Mouse (Mus musculus): Measurements from ENCODE around the gene Fblim1.

The Fblim1 gene

DNA sequence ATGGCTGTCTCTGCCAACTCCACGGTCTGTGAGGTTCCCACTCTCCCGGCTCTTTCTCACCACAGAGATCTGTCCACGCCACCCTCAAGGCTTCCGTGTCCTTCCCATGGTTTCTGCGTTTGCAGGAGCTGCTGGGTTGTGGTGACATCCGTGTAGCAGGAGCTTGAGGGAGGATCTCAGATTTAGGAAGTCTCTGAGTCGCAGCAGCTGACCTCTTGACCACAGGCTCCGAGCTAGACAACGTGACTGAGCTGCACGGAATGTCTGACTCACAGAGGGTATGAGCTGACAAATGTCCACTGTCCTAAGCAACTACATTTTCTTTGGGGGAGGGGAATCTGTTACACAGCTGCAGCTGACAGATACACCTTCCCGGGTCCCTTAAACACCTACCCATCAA is at the start of gene Fblim1:
Gene Fblim1 (minus strand): TSS at position 236 of the 400 bp plus-strand sequence.
- WGBS, result 88% methylated on average over 11 of the region's 11 CpGs

DNA sequence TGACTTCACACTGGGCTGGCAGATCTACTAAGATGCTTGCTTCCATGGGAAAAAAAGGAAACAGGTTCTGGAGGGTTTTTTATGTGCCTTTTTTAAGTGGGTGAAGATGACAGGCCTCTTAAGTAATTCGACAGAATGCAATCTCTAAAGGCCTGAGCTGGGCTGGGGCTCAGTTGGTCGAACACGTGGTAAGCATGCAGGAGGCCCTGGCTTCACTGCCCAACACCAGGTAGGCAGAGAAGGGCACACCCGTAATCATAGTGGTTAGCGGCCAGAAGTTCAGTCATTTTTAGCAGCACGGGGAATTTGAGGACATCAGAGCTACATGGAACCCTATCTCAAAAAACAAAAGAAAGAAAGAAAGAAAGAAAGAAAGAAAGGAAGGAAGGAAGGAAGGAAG is 48.6 kb upstream of the Fblim1 start:
- WGBS, result 66% methylated on average over 6 of the region's 6 CpGs

GRCm38 (mm10) chr4:141653813-141654212 is 47.9 kb upstream of the Fblim1 start:
- WGBS, result 62% methylated on average over 13 of the region's 13 CpGs

- WGBS, result 67% methylated on average over 8 of the region's 8 CpGs
Measured at GRCm38 (mm10) chr4:141653044-141653443, 47.1 kb upstream of the Fblim1 start.

DNA sequence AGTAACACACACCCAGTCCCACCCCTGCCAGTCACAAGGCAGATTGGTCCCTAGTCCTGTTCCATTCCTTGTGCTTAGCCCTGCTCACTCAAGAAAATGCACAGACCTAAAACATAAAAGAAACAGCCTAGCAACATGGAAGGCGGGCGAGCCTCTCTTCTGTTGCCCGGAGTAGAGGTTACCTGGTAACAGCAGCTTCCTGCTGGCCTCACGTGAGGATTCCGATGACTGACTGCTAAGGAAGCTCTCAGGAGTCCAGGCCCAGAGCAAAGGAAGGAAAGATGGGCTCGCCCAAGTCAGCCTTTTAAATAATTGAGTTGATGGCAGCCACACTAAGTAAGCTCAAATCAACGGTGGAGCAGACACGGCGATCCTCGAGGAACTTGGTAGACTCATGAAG is 46.0 kb upstream of the Fblim1 start:
- 85% methylated on average over 10 of the region's 10 CpGs for WGBS

GRCm38 (mm10) chr4:141651286-141651685 is 45.4 kb upstream of the Fblim1 start:
- WGBS, result 58% methylated on average over 6 of the region's 6 CpGs

DNA sequence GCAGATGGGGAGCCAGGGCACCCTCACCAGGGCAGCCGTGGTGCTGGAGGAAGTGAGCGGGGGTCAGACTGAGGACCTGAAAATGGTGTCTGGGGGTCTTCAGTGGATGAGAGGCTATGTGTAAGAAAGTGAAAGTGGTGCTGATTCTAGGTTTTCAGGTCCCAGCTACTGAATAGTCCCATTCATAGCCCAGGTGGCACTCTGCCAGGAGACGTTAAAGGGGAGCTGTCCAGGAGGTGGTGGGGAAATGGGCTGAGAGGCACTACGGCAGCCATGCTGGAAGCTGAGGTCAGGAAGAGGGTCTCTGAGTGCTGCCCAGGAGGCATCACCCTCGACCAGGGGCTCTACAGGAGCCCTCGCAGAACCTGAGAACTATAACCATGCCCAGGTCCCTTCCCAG is 43.3 kb upstream of the Fblim1 start:
- 58% methylated on average over 6 of the region's 6 CpGs for WGBS

- 61% methylated on average over 5 of the region's 5 CpGs for WGBS
Measured at GRCm38 (mm10) chr4:141648262-141648661, 42.4 kb upstream of the Fblim1 start.

DNA sequence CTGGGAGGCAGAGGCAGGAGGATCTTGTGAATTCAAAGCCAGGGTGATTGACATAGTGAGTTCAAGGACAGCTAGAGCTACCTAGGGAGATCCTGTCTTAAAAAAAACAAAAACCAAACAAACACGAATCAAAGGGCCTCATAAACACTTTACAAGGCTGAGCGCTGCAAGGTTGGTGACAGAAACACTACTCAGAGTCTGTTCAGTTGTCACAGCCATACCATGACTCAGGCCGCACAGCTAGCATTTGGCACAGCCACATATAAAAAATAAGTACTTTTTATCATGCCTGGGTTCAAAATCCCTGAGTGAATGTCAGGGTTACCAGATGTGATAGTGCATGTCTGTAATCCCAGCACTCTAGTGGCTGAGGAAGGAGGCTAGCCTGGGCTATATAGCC is 41.3 kb upstream of the Fblim1 start:
- WGBS, result 80% methylated on average over 3 of the region's 3 CpGs

GRCm38 (mm10) chr4:141645988-141646387 is 40.1 kb upstream of the Fblim1 start:
- 87% methylated on average over 8 of the region's 8 CpGs for WGBS

DNA sequence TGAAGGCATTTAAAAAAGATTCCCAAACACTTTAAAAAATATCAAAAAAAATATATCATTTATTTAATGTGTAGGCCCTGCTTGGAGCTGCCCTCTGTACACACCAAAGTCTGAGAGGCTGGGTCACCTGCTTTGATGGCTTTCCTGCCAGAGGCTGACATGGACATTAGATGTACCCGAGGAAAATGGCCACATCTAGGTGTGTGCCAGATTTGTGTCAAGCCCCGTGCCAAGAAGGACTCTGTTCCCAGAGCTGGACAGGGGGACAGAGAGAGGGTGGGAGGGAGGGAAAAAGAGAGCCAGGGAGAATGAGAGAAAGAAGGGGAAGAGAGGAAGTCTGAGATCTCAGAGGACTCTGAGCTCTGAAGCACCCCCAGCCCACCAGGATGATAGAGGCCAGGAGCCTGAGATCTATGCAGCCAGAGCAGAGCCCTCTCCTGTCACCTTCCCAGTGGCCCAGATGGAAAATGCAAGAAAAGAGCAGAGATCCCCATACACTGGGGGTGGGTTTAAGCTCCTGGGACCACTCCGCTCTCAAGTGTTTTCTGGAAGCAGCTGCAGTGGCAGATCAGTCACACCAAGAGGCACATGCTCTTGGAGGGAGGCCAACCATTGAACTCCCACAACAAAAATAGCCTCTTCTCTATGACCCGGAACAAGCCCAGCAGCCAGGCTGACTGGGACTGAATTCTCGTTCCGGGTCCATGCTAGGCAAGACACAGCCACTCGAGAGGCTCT is 37.4 kb upstream of the Fblim1 start:
- 14% methylated on average over 7 of the region's 7 CpGs for WGBS

GRCm38 (mm10) chr4:141641961-141642811 is 36.3 kb upstream of the Fblim1 start:
- 90% methylated on average over 25 of the region's 25 CpGs for WGBS

DNA sequence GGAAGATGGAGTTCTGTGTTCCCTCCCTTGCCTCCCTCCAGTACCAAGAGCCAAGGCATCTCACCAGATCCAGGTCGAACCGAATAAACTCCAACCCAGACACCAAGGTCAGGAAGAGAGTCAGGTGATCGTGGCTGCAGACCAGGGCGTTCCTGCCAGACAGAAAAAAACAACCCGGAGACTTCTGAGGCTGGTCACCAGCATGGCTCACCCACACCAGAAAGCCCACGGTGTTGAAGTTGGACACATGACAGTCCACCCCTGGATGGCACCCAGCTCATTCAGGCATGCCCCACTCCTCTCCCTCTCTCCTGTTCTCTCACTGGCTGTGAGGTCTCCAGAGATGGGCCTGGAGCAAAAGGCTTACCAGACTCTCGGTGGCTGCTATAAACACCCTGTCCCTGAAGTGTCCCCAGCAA is 35.5 kb upstream of the Fblim1 start:
- 56% methylated on average over 7 of the region's 7 CpGs for WGBS

- WGBS, result 70% methylated on average over 11 of the region's 11 CpGs
Measured at GRCm38 (mm10) chr4:141639474-141639873, 33.6 kb upstream of the Fblim1 start.

GRCm38 (mm10) chr4:141636693-141637092 is 30.8 kb upstream of the Fblim1 start:
- WGBS, result 96% methylated on average over 5 of the region's 5 CpGs

DNA sequence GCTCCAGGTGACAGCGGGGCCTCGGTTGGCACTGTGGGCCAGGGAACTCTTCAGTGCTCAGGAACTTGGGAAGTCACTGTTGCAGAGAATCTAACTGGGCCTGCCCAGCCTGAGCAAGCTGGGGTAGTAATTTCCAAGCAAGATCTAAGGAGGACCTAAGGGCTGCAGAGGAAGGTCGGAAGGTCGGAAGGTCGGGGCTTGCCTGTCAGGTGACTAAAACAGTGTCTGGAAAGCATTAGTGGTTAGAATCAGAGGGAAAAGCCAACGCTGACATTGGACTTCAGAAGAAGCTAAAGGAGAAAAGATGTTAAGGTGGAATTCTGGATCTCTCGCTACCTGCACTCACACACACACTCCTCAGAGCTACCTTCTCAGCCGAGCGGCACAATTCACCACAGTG is 30.1 kb upstream of the Fblim1 start:
- 86% methylated on average over 9 of the region's 9 CpGs for WGBS

DNA sequence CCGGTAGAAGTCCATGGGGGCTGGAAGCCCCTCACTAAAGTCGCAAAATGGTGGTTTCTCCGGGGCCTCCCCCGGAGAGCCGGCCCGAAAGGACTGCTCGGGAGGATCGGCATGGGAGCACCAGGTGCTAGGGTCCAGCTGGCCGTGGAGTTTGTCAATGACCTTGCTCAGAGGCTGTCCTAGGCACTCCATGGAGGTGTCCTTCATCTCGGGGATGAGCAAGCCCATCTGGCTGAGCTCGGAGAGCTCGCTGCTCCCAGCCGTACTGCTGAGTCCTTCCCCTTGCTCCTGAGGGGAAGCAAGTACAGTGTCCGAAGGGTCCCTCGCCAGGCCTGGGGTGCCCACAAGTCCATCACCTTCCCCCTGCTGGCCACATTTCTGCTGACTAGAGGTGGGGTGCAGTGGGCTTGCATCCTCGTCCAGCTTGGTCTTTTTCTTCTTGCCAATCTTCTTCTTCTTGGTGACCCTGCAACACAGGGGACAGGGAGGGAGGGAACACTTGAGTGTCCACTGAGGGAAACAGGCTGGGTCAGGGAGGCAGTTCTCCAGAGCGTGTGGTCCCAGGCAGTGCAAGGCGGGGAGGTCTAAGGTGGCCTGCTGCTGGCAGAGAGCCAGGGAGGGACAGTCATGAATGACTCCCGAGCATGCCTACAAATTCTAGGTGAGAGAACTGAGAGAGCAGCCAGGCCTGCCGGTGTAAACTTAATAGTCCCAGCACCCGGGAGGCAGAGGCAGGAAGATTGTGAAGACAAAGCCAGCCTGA is 26.4 kb upstream of the Fblim1 start:
- WGBS, result 86% methylated on average over 21 of the region's 21 CpGs

DNA sequence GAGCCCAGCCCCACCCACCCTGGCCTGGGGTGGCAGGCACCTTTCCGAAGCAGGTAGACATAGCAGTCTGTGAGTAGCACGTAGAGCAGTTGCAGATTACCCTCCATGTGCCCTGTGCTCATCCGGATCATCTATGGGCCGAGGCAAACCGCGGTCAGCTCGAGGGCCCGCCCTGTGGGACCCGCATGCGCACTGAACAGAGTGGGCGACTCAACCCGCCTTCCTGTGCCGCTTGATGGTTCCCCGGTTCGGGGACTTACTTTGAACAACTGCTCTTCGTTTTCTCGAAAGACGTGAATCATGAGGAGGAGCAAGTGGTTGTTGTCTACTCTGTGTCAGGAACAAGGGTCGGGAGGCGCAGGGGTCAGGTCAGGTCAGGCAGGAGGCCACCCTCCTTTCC is 25.4 kb upstream of the Fblim1 start:
- WGBS, result 96% methylated on average over 20 of the region's 20 CpGs

- WGBS, result 93% methylated on average over 11 of the region's 11 CpGs
Measured at GRCm38 (mm10) chr4:141630021-141630420, 24.1 kb upstream of the Fblim1 start.

GRCm38 (mm10) chr4:141628661-141629060 is 22.8 kb upstream of the Fblim1 start:
- WGBS, result 78% methylated on average over 14 of the region's 14 CpGs

- 81% methylated on average over 5 of the region's 5 CpGs for WGBS
Measured at GRCm38 (mm10) chr4:141627502-141627901, 21.6 kb upstream of the Fblim1 start.

All from cerebral cortex, adult 2 months (tissue).